8 mouse cellular contexts compared by ENCODE assay signal in the genomic region with DNA sequence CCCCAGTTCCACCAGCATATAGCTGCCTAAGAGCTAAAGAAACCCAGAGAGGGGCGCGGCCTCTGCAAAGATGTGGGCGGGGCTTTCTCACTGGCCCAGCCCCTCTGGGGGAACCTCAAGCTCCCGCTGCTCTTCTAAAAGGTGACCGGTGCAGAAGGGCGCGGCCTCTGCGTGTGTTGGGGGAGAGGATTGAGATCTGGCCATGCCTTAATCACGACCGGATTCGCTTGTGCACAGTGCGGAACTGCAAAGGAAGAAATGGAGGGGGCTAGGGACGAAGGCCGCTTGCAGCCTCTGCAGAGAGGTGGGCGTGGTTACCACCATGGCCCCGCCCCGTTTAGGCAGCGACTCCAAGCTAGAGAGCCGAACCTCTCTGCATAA. TPM values are rescaled to one million over a fixed set of nuclear protein-coding genes. Genes with fewer than 3 reads are reported as not detected.
DNase-seq lines count a peak whose midpoint lies in the region; ATAC-seq and TF ChIP-seq lines count a peak whose summit lies in the region.

No protein-coding gene starts in this region.

- no peak for TF ChIP-seq CTCF in midbrain, postnatal 0 days (IDR thresholded peaks at IDR 0.05)

- H3K9ac ChIP-seq in embryonic facial prominence, embryonic 14.5 days (ENCODE audit: low read depth, low read length), result peak overlapping the region; percentile 47; the same call in 1 of the 2 replicates
- H3K9ac ChIP-seq in limb, embryonic 14.5 days (ENCODE audit: low read depth, low read length, severe bottlenecking), result peak overlapping the region; percentile 86; the same call in 1 of the 2 replicates
- peak overlapping the region; percentile 88 for H3K9ac ChIP-seq in midbrain, postnatal 0 days (replicated peaks; ENCODE audit: low read length, poor library complexity, severe bottlenecking)

- no peaks in the 10 kb centered on the region for H3K27me3 ChIP-seq in embryonic facial prominence, embryonic 14.5 days (replicated peaks; ENCODE audit: control insufficient read depth, insufficient read depth, low read length)
- H3K27me3 ChIP-seq in limb, embryonic 14.5 days (ENCODE audit: control insufficient read depth, insufficient read depth, low read length), result no peaks in the 10 kb centered on the region
- H3K27me3 ChIP-seq in midbrain, postnatal 0 days (ENCODE audit: insufficient read depth, low read length), result no peaks in the 10 kb centered on the region

- H3K4me3 ChIP-seq in embryonic facial prominence, embryonic 14.5 days (ENCODE audit: low read depth, low read length), result peak overlapping the region; percentile 84
- H3K4me3 ChIP-seq in limb, embryonic 14.5 days (replicated peaks; ENCODE audit: low read length), result peak overlapping the region; percentile 83
- peak overlapping the region; percentile 79 for H3K4me3 ChIP-seq in midbrain, postnatal 0 days (ENCODE audit: low read depth, low read length)

- WGBS in embryonic facial prominence, embryonic 14.5 days, result 2% methylated on average over 15 of the region's 19 CpGs
- 0% methylated on average over 18 of the region's 19 CpGs for WGBS in limb, embryonic 14.5 days
- under 1% methylated on average over 18 of the region's 19 CpGs for WGBS in midbrain, postnatal 0 days

- DNase-seq in 3T3-L1 (ENCODE audit: low read depth, low spot score), result peak; percentile 98
- peak; percentile 82 to 95 for DNase-seq in adrenal gland, postnatal 4 days (ENCODE audit: low spot score in 2 of 2)
- DNase-seq in embryonic facial prominence, embryonic 14.5 days (ENCODE audit: low spot score), result peak; percentile 99
- peak; percentile 95 for DNase-seq in heart, adult 8-10 months (ENCODE audit: low spot score)
- peak; percentile 98 for DNase-seq in kidney, adult 9 months
- DNase-seq in limb, embryonic 14.5 days (ENCODE audit: low spot score), result peak; percentile 99
- DNase-seq in midbrain, postnatal 0 days (ENCODE audit: low spot score), result peak; percentile 98
- peak; percentile 91 to 94 for DNase-seq in spleen, postnatal 14 days (ENCODE audit: low spot score in 2 of 2)

- peak overlapping the region; percentile 79 for H3K4me2 ChIP-seq in embryonic facial prominence, embryonic 14.5 days (ENCODE audit: low read depth, low read length)
- H3K4me2 ChIP-seq in limb, embryonic 14.5 days (replicated peaks; ENCODE audit: low read depth, low read length, severe bottlenecking), result peak overlapping the region; percentile 65
- peak overlapping the region; percentile 56 for H3K4me2 ChIP-seq in midbrain, postnatal 0 days (ENCODE audit: low read depth, low read length, poor library complexity, severe bottlenecking)

- H3K4me1 ChIP-seq in embryonic facial prominence, embryonic 14.5 days (ENCODE audit: control insufficient read depth, insufficient read depth, low read length), result peaks cover 19% of the 10 kb centered on the region
- H3K4me1 ChIP-seq in limb, embryonic 14.5 days (ENCODE audit: control insufficient read depth, insufficient read depth, low read length), result peaks cover 23% of the 10 kb centered on the region
- peaks cover 15% of the 10 kb centered on the region for H3K4me1 ChIP-seq in midbrain, postnatal 0 days (ENCODE audit: insufficient read depth, low read length)

- ATAC-seq in embryonic facial prominence, embryonic 14.5 days (ENCODE audit: low read depth), result peak; percentile 97
- peak; percentile 98 for ATAC-seq in limb, embryonic 14.5 days (ENCODE audit: low FRiP score, low read depth)
- peak; percentile 95 for ATAC-seq in midbrain, postnatal 0 days (ENCODE audit: low FRiP score)

- no peak overlapping the region for H3K27ac ChIP-seq in embryonic facial prominence, embryonic 14.5 days (replicated peaks; ENCODE audit: low read depth, low read length)
- H3K27ac ChIP-seq in limb, embryonic 14.5 days (replicated peaks; ENCODE audit: low read depth, low read length), result 0 out of 2 replicates have a peak overlapping the region, but pooled peaks have one; percentile 15
- H3K27ac ChIP-seq in midbrain, postnatal 0 days (ENCODE audit: low read depth, low read length), result peak overlapping the region; percentile 80

- no peak for TF ChIP-seq POLR2A in limb, embryonic 14.5 days (IDR thresholded peaks at IDR 0.05; ENCODE audit: borderline replicate concordance, extremely low read depth, insufficient read depth, insufficient read length)

- H3K36me3 ChIP-seq in embryonic facial prominence, embryonic 14.5 days (ENCODE audit: control insufficient read depth, insufficient read depth, low read length), result no peaks in the 10 kb centered on the region
- H3K36me3 ChIP-seq in limb, embryonic 14.5 days (ENCODE audit: control insufficient read depth, insufficient read depth, low read length), result peaks cover 3% of the 10 kb centered on the region; the same call in 1 of the 2 replicates
- H3K36me3 ChIP-seq in midbrain, postnatal 0 days (ENCODE audit: insufficient read depth, low read length), result no peaks in the 10 kb centered on the region

- H3K9me3 ChIP-seq in embryonic facial prominence, embryonic 14.5 days (ENCODE audit: control insufficient read depth, low read length), result no peaks in the 10 kb centered on the region
- no peaks in the 10 kb centered on the region for H3K9me3 ChIP-seq in limb, embryonic 14.5 days (ENCODE audit: control insufficient read depth, low read length)
- H3K9me3 ChIP-seq in midbrain, postnatal 0 days (ENCODE audit: low read length), result no peaks in the 10 kb centered on the region

RNA-seq across cellular contexts. Expression of a gene that starts 0.3 kb away (rescaled TPM):
- total RNA-seq in adrenal gland, postnatal 4 days (2021), result 10 to 100 TPM; 39.4 to 41.1 TPM
- 15.1 and 15.7 TPM in 2 replicates for polyA plus RNA-seq in embryonic facial prominence, embryonic 14.5 days (2014; fragmentation: Nextera tagmentation; extraction: Ambion mirVana)
- 10 to 100 TPM; 62.7 to 80.9 (median 72.0) TPM for total RNA-seq in heart, adult 8-10 months (2022)
- 16.9 and 20.4 TPM in 2 replicates for polyA plus RNA-seq in limb, embryonic 14.5 days (2012; rRNA removed)
- polyA plus RNA-seq in limb, embryonic 14.5 days (2014; fragmentation: Nextera tagmentation; extraction: Ambion mirVana), result 15.9 and 16.8 TPM in 2 replicates
- 52.9 and 65.5 TPM in 2 replicates for total RNA-seq in midbrain, postnatal 0 days (2014; rRNA removed)
- polyA plus RNA-seq in midbrain, postnatal 0 days (2015; fragmentation: Nextera tagmentation; extraction: Ambion mirVana), result 24.3 and 27.2 TPM in 2 replicates

RNA-seq across cellular contexts. Expression of a gene that starts 41.5 kb away (rescaled TPM):
- 10 to 100 TPM; 11.8 to 12.7 TPM for total RNA-seq in adrenal gland, postnatal 4 days (2021)
- polyA plus RNA-seq in embryonic facial prominence, embryonic 14.5 days (2014; fragmentation: Nextera tagmentation; extraction: Ambion mirVana), result 6.7 and 8.9 TPM in 2 replicates
- 1 to 10 TPM; 3.2 to 6.4 (median 4.5) TPM for total RNA-seq in heart, adult 8-10 months (2022)
- 5.8 and 7.4 TPM in 2 replicates for polyA plus RNA-seq in limb, embryonic 14.5 days (2012; rRNA removed)
- 6.6 and 9.3 TPM in 2 replicates for polyA plus RNA-seq in limb, embryonic 14.5 days (2014; fragmentation: Nextera tagmentation; extraction: Ambion mirVana)
- total RNA-seq in midbrain, postnatal 0 days (2014; rRNA removed), result 98.6 and 135 TPM in 2 replicates
- polyA plus RNA-seq in midbrain, postnatal 0 days (2015; fragmentation: Nextera tagmentation; extraction: Ambion mirVana), result 76.1 and 76.3 TPM in 2 replicates

RNA-seq across cellular contexts. Expression of a gene that starts 49.0 kb away (rescaled TPM):
- not detected for total RNA-seq in adrenal gland, postnatal 4 days (2021)
- polyA plus RNA-seq in embryonic facial prominence, embryonic 14.5 days (2014; fragmentation: Nextera tagmentation; extraction: Ambion mirVana), result not detected in 2 replicates
- not detected for total RNA-seq in heart, adult 8-10 months (2022)
- not detected in 2 replicates for polyA plus RNA-seq in limb, embryonic 14.5 days (2012; rRNA removed)
- polyA plus RNA-seq in limb, embryonic 14.5 days (2014; fragmentation: Nextera tagmentation; extraction: Ambion mirVana), result not detected in 2 replicates
- not detected in 2 replicates for total RNA-seq in midbrain, postnatal 0 days (2014; rRNA removed)
- not detected in 2 replicates for polyA plus RNA-seq in midbrain, postnatal 0 days (2015; fragmentation: Nextera tagmentation; extraction: Ambion mirVana)

RNA-seq across cellular contexts. Expression of a gene that starts 57.1 kb away (rescaled TPM):
- 10 to 100 TPM; 39.3 to 43.5 TPM for total RNA-seq in adrenal gland, postnatal 4 days (2021)
- polyA plus RNA-seq in embryonic facial prominence, embryonic 14.5 days (2014; fragmentation: Nextera tagmentation; extraction: Ambion mirVana), result 38.1 and 43.4 TPM in 2 replicates
- 10 to 100 TPM; 10.8 to 12.4 (median 11.6) TPM for total RNA-seq in heart, adult 8-10 months (2022)
- 69.5 and 76.0 TPM in 2 replicates for polyA plus RNA-seq in limb, embryonic 14.5 days (2012; rRNA removed)
- polyA plus RNA-seq in limb, embryonic 14.5 days (2014; fragmentation: Nextera tagmentation; extraction: Ambion mirVana), result 40.2 and 45.4 TPM in 2 replicates
- total RNA-seq in midbrain, postnatal 0 days (2014; rRNA removed), result 66.6 and 71.4 TPM in 2 replicates
- polyA plus RNA-seq in midbrain, postnatal 0 days (2015; fragmentation: Nextera tagmentation; extraction: Ambion mirVana), result 65.6 and 66.5 TPM in 2 replicates
